Mouse (Mus musculus): ENCODE measurements around the gene Tbl1x. TPM values are rescaled to one million over a fixed set of nuclear protein-coding genes. Genes with fewer than 3 reads are reported as not detected.

The Tbl1x gene
- 68.8 and 70.1 TPM in 2 replicates for polyA plus RNA-seq (2016; fragmentation: Nextera tagmentation; extraction: Ambion mirVana)

DNA sequence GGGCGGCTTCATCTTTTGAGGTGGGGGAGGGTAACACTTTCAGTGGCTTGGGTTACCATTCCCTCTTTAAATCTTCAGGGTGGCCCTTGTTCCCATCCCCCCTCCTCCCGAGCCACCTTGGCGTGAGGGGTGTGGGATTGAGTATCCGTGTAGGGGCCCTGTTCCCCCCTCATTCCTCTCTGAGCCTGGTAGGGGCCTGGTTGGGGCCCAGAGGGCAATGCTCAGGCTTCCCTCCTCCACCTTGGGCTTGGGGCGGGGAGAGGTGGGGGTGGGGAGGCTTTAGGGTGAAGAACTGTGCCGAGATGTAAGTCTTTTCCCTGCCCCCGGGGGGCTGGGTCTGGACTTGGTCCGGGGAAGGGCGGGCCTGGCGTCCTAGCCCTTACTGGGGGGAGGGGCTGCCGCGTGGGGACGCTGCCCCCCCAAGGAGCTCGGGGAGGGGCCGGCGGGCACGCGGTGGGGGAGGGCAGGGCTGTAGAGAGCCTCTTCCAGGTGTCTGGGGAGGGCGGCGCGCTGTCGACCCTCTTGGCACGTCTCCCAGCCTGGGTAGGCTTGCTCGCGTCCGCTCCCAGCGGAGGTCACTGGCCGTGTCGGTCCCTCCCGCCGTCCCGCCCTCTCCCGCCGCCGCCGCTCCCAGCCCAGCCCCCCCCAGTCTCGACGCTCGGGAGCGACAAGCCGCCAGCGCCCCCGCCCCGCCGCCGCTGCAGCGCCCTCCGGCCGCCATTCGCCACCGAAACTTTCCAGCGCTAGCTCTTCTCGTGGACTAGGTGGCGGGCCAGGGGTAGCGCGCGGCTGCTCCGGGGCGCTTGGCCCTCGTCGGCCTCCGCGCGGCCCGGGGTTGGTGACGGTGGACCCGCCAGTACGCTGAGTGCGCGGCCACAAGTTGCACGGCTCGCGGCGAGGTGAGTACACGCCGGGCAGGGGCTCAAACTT, at the start of gene Tbl1x:
Gene Tbl1x (plus strand): TSS at position 643 of the 930 bp plus-strand sequence.
- WGBS, result 23% methylated on average over 37 of the region's 76 CpGs
- H3K4me1 ChIP-seq, result peaks cover 18% of the 10 kb centered on the region
- no peaks in the 10 kb centered on the region for H3K27me3 ChIP-seq
- peak within 1 kb of the TSS; percentile 56 for H3K4me2 ChIP-seq
- peak within 1 kb of the TSS; percentile 62 for H3K4me3 ChIP-seq (replicated peaks)
- H3K9ac ChIP-seq, result peak within 1 kb of the TSS; percentile 80
- H3K9me3 ChIP-seq, result 0 out of 2 replicates have a peak, but pooled peaks cover 3% of the 10 kb centered on the region
- peak within 1 kb of the TSS; percentile 94 for H3K27ac ChIP-seq
- no peaks in the 10 kb centered on the region for H3K36me3 ChIP-seq (replicated peaks)
- peak; percentile 83 for ATAC-seq (ENCODE audit: low FRiP score)

- 68% methylated on average over 1 of the region's 1 CpGs for WGBS
- Histone ChIP-seq H3K27me3 (no peaks in the 10 kb centered on the region), H3K9me3 (no peaks in the 10 kb centered on the region), H3K4me2 (no peak overlapping the region), H3K9ac (no peak overlapping the region), H3K4me1 (no peaks in the 10 kb centered on the region), H3K4me3 (replicated peaks) (no peak overlapping the region), H3K27ac (no peak overlapping the region), H3K36me3 (replicated peaks) (no peaks in the 10 kb centered on the region)
- no peak for ATAC-seq (ENCODE audit: low FRiP score)
Measured at GRCm38 (mm10) chrX:77469216-77469615, 41.6 kb upstream of the Tbl1x start.

DNA sequence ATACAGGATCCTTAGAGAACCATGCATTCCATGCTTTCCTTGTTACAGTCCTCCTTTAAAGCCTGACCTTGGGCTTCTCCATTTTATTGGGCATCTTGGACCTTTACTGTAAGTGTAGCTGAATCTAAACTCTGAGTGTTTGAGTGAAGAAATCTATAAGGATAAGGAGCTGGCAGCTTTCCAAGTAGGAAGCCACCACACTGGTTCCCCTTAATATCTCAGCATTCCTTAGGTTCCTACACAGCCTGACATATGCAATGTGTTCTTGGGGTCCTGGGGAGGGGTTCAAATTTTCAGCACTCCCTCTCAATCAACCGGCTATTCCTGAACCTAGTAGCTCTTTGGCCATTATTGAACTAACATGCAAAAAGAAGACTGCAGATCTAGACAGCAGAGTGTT, 38.0 kb upstream of the Tbl1x start:
- no peak overlapping the region for H3K27ac ChIP-seq
- no peak overlapping the region for H3K4me2 ChIP-seq
- H3K4me1 ChIP-seq, result no peaks in the 10 kb centered on the region
- no peaks in the 10 kb centered on the region for H3K36me3 ChIP-seq (replicated peaks)
- H3K4me3 ChIP-seq (replicated peaks), result no peak overlapping the region
- 88% methylated on average over 1 of the region's 1 CpGs for WGBS
- no peak for ATAC-seq (ENCODE audit: low FRiP score)
- H3K9ac ChIP-seq, result no peak overlapping the region
- H3K27me3 ChIP-seq, result no peaks in the 10 kb centered on the region
- H3K9me3 ChIP-seq, result no peaks in the 10 kb centered on the region

- H3K4me3 ChIP-seq (replicated peaks), result no peak overlapping the region
- no peaks in the 10 kb centered on the region for H3K27me3 ChIP-seq
- H3K27ac ChIP-seq, result no peak overlapping the region
- WGBS, result 78% methylated on average over 1 of the region's 1 CpGs
- no peak for ATAC-seq (ENCODE audit: low FRiP score)
- no peaks in the 10 kb centered on the region for H3K36me3 ChIP-seq (replicated peaks)
- H3K9ac ChIP-seq, result no peak overlapping the region
- no peaks in the 10 kb centered on the region for H3K4me1 ChIP-seq
- no peaks in the 10 kb centered on the region for H3K9me3 ChIP-seq
- H3K4me2 ChIP-seq, result no peak overlapping the region
Measured at GRCm38 (mm10) chrX:77473511-77473910, 37.3 kb upstream of the Tbl1x start.

GRCm38 (mm10) chrX:77474551-77474950, 36.3 kb upstream of the Tbl1x start:
- no peaks in the 10 kb centered on the region for H3K4me1 ChIP-seq
- no peaks in the 10 kb centered on the region for H3K9me3 ChIP-seq
- no peak overlapping the region for H3K27ac ChIP-seq
- no peak for ATAC-seq (ENCODE audit: low FRiP score)
- H3K27me3 ChIP-seq, result no peaks in the 10 kb centered on the region
- WGBS, result 18% methylated on average over 1 of the region's 1 CpGs
- no peak overlapping the region for H3K9ac ChIP-seq
- H3K4me2 ChIP-seq, result no peak overlapping the region
- H3K4me3 ChIP-seq (replicated peaks), result no peak overlapping the region
- no peaks in the 10 kb centered on the region for H3K36me3 ChIP-seq (replicated peaks)

DNA sequence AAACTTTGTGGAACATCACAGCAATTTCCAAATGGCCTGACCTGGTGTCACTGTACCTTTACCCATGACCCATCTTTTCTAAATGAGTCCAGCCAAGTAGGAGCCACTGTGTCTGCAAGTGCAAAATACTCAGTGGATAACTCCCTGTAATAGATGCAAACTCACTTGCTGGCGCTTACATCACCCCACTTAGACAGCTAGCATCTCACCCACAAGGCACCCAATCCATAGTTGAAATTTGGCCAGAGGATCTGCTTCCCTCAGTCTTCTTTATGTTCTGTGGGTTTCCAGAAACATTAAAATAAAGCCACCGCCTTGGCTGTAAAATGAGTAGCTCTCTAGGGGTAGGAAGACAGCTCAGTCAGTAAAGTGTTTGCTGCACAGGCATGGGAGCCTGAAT, 33.3 kb upstream of the Tbl1x start:
- no peaks in the 10 kb centered on the region for H3K4me1 ChIP-seq
- H3K36me3 ChIP-seq (replicated peaks), result no peaks in the 10 kb centered on the region
- no peak overlapping the region for H3K4me3 ChIP-seq (replicated peaks)
- no peak overlapping the region for H3K4me2 ChIP-seq
- no peaks in the 10 kb centered on the region for H3K27me3 ChIP-seq
- 83% methylated on average over 2 of the region's 2 CpGs for WGBS
- no peak for ATAC-seq (ENCODE audit: low FRiP score)
- H3K9ac ChIP-seq, result no peak overlapping the region
- H3K27ac ChIP-seq, result no peak overlapping the region
- no peaks in the 10 kb centered on the region for H3K9me3 ChIP-seq

- 75% methylated on average over 7 of the region's 7 CpGs for WGBS
- no peak overlapping the region for H3K4me2 ChIP-seq
- no peaks in the 10 kb centered on the region for H3K4me1 ChIP-seq
- no peak overlapping the region for H3K9ac ChIP-seq
- no peaks in the 10 kb centered on the region for H3K9me3 ChIP-seq
- ATAC-seq (ENCODE audit: low FRiP score), result no peak
- H3K4me3 ChIP-seq (replicated peaks), result no peak overlapping the region
- H3K36me3 ChIP-seq (replicated peaks), result no peaks in the 10 kb centered on the region
- no peak overlapping the region for H3K27ac ChIP-seq
- no peaks in the 10 kb centered on the region for H3K27me3 ChIP-seq
Measured at GRCm38 (mm10) chrX:77487922-77488799, 22.7 kb upstream of the Tbl1x start.

DNA sequence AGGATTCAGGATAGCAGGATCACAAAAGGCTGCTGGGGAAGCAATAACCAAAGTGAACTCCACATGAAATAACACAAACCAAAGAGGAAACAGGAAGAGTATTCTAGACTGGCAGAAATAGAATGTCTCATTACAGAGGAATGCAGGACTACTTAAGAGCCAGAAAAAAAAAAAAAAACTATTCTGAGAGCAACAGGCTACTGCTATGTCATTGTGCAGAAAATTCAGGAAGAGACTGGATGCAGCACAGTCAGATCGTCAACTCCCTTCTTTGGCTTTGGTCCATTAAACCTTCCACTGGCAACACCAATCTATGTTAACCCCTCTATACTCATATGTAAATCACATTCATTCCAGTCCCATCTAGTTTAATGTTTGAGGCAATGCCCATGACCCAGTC, 20.7 kb upstream of the Tbl1x start:
- WGBS, result 55% methylated on average over 1 of the region's 1 CpGs
- Histone ChIP-seq H3K9me3 (no peaks in the 10 kb centered on the region), H3K4me1 (no peaks in the 10 kb centered on the region), H3K36me3 (replicated peaks) (no peaks in the 10 kb centered on the region), H3K4me2 (no peak overlapping the region), H3K9ac (no peak overlapping the region), H3K27ac (no peak overlapping the region), H3K4me3 (replicated peaks) (no peak overlapping the region), H3K27me3 (no peaks in the 10 kb centered on the region)
- ATAC-seq (ENCODE audit: low FRiP score), result no peak

DNA sequence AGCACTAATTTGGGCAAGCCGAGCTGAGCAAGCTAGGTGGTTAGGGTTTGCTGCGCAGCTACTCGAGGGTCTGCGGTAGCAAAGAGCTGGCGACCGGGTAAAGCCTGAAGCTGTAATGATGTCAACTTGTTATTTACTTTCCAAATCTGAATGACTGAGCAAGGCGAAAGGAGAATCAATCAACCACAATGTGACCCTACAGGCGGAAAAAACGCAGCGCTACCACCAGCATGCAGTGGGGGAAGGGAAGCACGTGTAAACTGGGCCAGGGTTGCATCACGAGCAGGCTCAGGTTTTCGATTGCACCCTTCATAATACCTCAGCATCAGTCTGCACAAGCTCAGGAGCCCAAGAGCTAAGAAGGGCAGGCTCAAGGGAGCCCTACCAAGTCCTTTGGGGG, 1.7 kb upstream of the Tbl1x start:
- Histone ChIP-seq H3K4me2 (peak overlapping the region; percentile 56), H3K9me3 (0 out of 2 replicates have a peak, but pooled peaks cover 3% of the 10 kb centered on the region), H3K4me3 (replicated peaks) (no peak overlapping the region), H3K36me3 (replicated peaks) (no peaks in the 10 kb centered on the region), H3K27me3 (no peaks in the 10 kb centered on the region), H3K9ac (no peak overlapping the region), H3K4me1 (peaks cover 18% of the 10 kb centered on the region), H3K27ac (peak overlapping the region; percentile 94)
- 22% methylated on average over 13 of the region's 13 CpGs for WGBS
- ATAC-seq (ENCODE audit: low FRiP score), result peak; percentile 85

- ATAC-seq (ENCODE audit: low FRiP score), result peak; percentile 20
- H3K9ac ChIP-seq, result 0 out of 2 replicates have a peak overlapping the region, but pooled peaks have one; percentile 38
- WGBS, result 29% methylated on average over 10 of the region's 10 CpGs
- peak overlapping the region; percentile 62 for H3K4me3 ChIP-seq (replicated peaks)
- H3K4me2 ChIP-seq, result peak overlapping the region; percentile 56
- H3K27me3 ChIP-seq, result no peaks in the 10 kb centered on the region
- H3K36me3 ChIP-seq (replicated peaks), result no peaks in the 10 kb centered on the region
- peak overlapping the region; percentile 94 for H3K27ac ChIP-seq
- H3K4me1 ChIP-seq, result peaks cover 18% of the 10 kb centered on the region
- 0 out of 2 replicates have a peak, but pooled peaks cover 3% of the 10 kb centered on the region for H3K9me3 ChIP-seq
Measured at GRCm38 (mm10) chrX:77509776-77510175, 1.0 kb upstream of the Tbl1x start.

DNA sequence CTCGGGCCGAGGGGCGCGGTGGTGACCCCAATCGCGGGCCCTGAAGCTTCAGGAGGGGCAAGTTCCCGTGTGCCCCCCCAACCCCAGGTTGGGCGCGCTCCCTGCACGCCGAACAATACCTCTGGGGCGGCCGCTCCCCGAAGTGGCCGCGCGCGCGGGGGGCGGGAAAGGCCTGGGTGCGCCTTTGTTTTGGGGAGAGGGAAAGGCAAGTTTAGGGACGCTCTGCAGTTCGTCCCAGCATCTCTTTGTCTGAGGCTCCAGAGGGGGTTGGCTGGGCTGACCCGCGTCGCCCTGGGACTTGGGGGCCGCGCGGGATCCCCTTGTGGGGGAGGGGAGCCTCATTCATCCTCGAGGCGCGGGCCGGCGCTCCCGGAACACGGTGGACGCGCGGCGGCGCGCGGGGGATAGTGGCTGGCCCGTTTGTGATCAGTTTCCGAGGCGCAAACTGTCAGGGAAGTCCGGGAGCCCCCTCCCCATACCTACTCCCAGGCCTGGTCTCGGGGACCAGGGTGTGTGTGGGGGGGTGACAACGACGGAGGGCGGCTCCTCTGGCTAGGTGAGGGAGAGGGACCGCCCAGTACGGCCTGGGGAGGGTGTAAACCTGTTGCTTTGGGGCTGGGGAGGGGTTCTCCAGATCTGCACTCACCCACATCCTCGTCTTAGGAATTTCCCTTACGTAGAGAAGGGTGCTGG, 634 bp downstream of the Tbl1x start:
- peak; percentile 24 for ATAC-seq (ENCODE audit: low FRiP score)
- Histone ChIP-seq H3K27me3 (no peaks in the 10 kb centered on the region), H3K36me3 (replicated peaks) (no peaks in the 10 kb centered on the region), H3K27ac (peak overlapping the region; percentile 94), H3K4me3 (replicated peaks) (peak overlapping the region; percentile 62), H3K4me1 (peaks cover 18% of the 10 kb centered on the region), H3K9me3 (0 out of 2 replicates have a peak, but pooled peaks cover 3% of the 10 kb centered on the region), H3K9ac (peak overlapping the region; percentile 80), H3K4me2 (peak overlapping the region; percentile 56)
- WGBS, result 10% methylated on average over 53 of the region's 55 CpGs

Measured in forebrain, embryonic 12.5 days (tissue).